Mouse (Mus musculus) cerebellum, adult 2 months (tissue): Measurements from ENCODE around the gene Vmn1r120. TPM values are rescaled to one million over a fixed set of nuclear protein-coding genes. Genes with fewer than 3 reads are reported as not detected.
"Not testable (repeated sequence)": the region's sequence is repeated elsewhere in the genome, so short reads cannot be mapped to it uniquely, and the experiment has no call there.

Experiments used
- DNase-seq, 2 experiments: peaks; one replicate each; pipeline ENCODE4 v3.0.0; 2021
- H3K27ac ChIP-seq: fragments of 200-500 bp; 2 replicates; pipeline ENCODE4 v1.5.1; 2012; ENCODE audit warnings: low read length, control low read depth, inconsistent platforms; ENCODE audit not compliant: insufficient read depth
- H3K27me3 ChIP-seq: fragments of 200-500 bp; 2 replicates; pipeline ENCODE4 v1.6.1; 2012; ENCODE audit warnings: inconsistent platforms, mild to moderate bottlenecking, low read length, moderate library complexity; ENCODE audit not compliant: control insufficient read depth, insufficient read depth
- H3K4me1 ChIP-seq: fragments of 200-500 bp; 2 replicates; pipeline ENCODE4 v1.6.1; 2011; ENCODE audit warnings: low read length; ENCODE audit not compliant: control insufficient read depth, insufficient read depth
- H3K4me3 ChIP-seq: fragments of 200-500 bp; replicated peaks from 2 replicates; pipeline ENCODE3; 2011; ENCODE audit warnings: mild to moderate bottlenecking, low read depth, low read length, control low read depth; ENCODE audit not compliant: insufficient read depth
- WGBS: fragments of 180-500 bp; shearing (Covaris S2); methylation state at CpG from one replicate; pipeline ENCODE4 v1.1.7; 2018; 5-methylcytosine and 5-hydroxymethylcytosine counted together
- polyA plus RNA-seq: library from polyadenylated mRNA; depleted of rRNA; stranded (reverse); fragments of >200 nt; gene quantifications from 2 replicates; pipeline ENCODE4 v1.2.3, GENCODE M21; 2012; rRNA removed

Gene Vmn1r120
- polyA plus RNA-seq = not detected in 2 replicates

- not testable (repeated sequence) for H3K27ac ChIP-seq, DNase-seq, H3K4me1 ChIP-seq, H3K4me3 ChIP-seq, H3K27me3 ChIP-seq
- 75% methylated on average over 1 of the region's 1 CpGs for WGBS
These were observed at the start of gene Vmn1r120 for GRCm38 (mm10) chr7:21053684-21054083. Gene Vmn1r120 (minus strand): TSS chr7:21053784.

DNA sequence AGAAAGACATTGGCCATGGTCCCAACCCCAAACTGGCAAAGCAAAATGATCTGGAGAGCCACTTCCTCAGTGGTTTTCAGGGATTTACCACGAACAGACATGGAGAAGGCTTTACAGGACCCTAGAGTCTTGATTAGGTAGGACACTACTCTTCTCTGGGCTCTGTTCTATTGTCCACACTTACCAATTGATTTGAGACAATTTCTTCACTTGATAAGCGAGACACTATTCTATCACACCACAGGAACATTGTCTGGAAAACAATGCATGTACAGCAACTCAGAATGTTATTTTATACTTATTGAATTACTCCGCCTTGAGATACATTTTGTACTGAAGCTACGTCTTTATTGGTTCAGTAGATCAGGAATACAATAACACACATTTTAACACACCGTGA lies 44.8 kb upstream of the Vmn1r120 start, which contains the start of gene Vmn1r121:
Vmn1r121 (minus strand) TSS at position 101 of the 400 bp plus-strand sequence.
- H3K4me3 ChIP-seq, H3K4me1 ChIP-seq, H3K27me3 ChIP-seq, DNase-seq, H3K27ac ChIP-seq: not testable (repeated sequence)
- 62% methylated on average over 5 of the region's 5 CpGs for WGBS

DNA sequence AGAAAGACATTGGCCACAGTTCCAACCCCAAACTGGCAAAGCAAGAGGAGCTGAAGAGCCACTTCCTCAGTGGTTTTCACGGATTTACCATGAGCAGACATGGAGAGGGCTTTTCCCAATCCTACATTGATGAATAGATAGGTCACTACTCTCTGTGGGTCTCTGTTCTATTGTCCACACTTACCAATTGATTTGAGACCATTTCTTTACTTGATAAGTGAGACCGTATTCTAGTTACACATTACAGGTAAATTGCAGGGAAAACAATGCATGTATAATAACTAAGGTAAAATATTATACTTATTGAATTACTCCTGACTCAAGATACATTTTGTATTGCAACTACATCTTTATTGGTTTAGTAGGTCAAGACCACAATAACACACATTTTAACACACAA lies 41.2 kb downstream of the Vmn1r120 start, which contains the start of gene Vmn1r119:
Vmn1r119 (minus strand) TSS at position 101 of the 400 bp plus-strand sequence.
- WGBS = no CpG with 5 or more reads among the region's 2 CpGs
- not testable (repeated sequence) for H3K4me3 ChIP-seq, DNase-seq, H3K27me3 ChIP-seq, H3K4me1 ChIP-seq, H3K27ac ChIP-seq

Other genes starting within 250 kb of the Vmn1r120 start
- gene Vmn1r114, start 241.6 kb downstream of the Vmn1r120 start, polyA plus RNA-seq = not detected in 2 replicates
- not detected in 2 replicates for gene Vmn1r115, start 208.8 kb downstream of the Vmn1r120 start, polyA plus RNA-seq
- gene Vmn1r116, start 181.5 kb downstream of the Vmn1r120 start, polyA plus RNA-seq = not detected in 2 replicates
- gene Vmn1r117, start 169.7 kb downstream of the Vmn1r120 start, polyA plus RNA-seq = not detected in 2 replicates
- gene Vmn1r118, start 141.4 kb downstream of the Vmn1r120 start, polyA plus RNA-seq = not detected in 2 replicates
- not detected in 2 replicates for gene Vmn1r119, start 41.3 kb downstream of the Vmn1r120 start, polyA plus RNA-seq
- not detected in 2 replicates for gene Vmn1r121, start 44.7 kb upstream of the Vmn1r120 start, polyA plus RNA-seq
- gene Vmn1r122, start 80.3 kb upstream of the Vmn1r120 start, polyA plus RNA-seq = not detected in 2 replicates
- not detected in 2 replicates for gene Vmn1r123, start 108.4 kb upstream of the Vmn1r120 start, polyA plus RNA-seq
- not detected in 2 replicates for gene Gm5157, start 136.6 kb upstream of the Vmn1r120 start, polyA plus RNA-seq
- gene Vmn1r124, start 206.8 kb upstream of the Vmn1r120 start, polyA plus RNA-seq = not detected in 2 replicates
- not detected in 2 replicates for gene Vmn1r125, start 218.4 kb upstream of the Vmn1r120 start, polyA plus RNA-seq
- gene Vmn1r126, start 247.7 kb upstream of the Vmn1r120 start, polyA plus RNA-seq = not detected in 2 replicates